Mouse (Mus musculus) small intestine, adult 2 months (tissue): ENCODE results near the gene Serinc3.

Experiments
- CTCF ChIP-seq: fragments of 200-500 bp; IDR thresholded peaks from 2 replicates; pipeline ENCODE4 v1.5.1; 2012; ENCODE audit warnings: low read depth, mild to moderate bottlenecking, control low read depth, inconsistent platforms, low read length, moderate library complexity, mixed read lengths; ENCODE audit not compliant: insufficient replicate concordance, insufficient read length; ENCODE audit errors: extremely low read depth
- POLR2A ChIP-seq: fragments of 200-500 bp; IDR thresholded peaks from 2 replicates; pipeline ENCODE4 v1.6.1; 2012; ENCODE audit warnings: low read depth, mild to moderate bottlenecking, control low read depth, inconsistent platforms, low read length, moderate library complexity

GRCm38 (mm10) chr2:163643576-163643971, 1.4 kb downstream of the Serinc3 start:
- TF ChIP-seq CTCF (no peak), POLR2A (no peak)
